Mouse (Mus musculus) large intestine, adult 2 months (tissue): ENCODE results near the gene Shisa8. TPM values are rescaled to one million over a fixed set of nuclear protein-coding genes. Genes with fewer than 3 reads are reported as not detected.
"Not testable (repeated sequence)": the region's sequence is repeated elsewhere in the genome, so short reads cannot be mapped to it uniquely, and the experiment has no call there.

Source experiments
- DNase-seq: peaks from one replicate; pipeline ENCODE4 v3.0.0-alpha.2; 2012; ENCODE audit warnings: low read depth, low spot score
- WGBS: fragments of 180-500 bp; shearing (Covaris S2); methylation state at CpG from one replicate; pipeline ENCODE4 v1.1.7; 2018; 5-methylcytosine and 5-hydroxymethylcytosine counted together
- polyA plus RNA-seq: library from polyadenylated mRNA; depleted of rRNA; stranded (reverse); fragments of >200 nt; gene quantifications from 2 replicates; pipeline ENCODE4 v1.2.3, GENCODE M21; 2012; rRNA removed

The Shisa8 gene
- 1.0 and 1.7 TPM in 2 replicates for polyA plus RNA-seq

- no peak for DNase-seq
- 1% methylated on average over 29 of the region's 34 CpGs for WGBS
Measured at GRCm38 (mm10) chr15:82212752-82213063, at the start of gene Shisa8. TSS of gene Shisa8 (minus strand) at chr15:82212815.

GRCm38 (mm10) chr15:82259510-82259909, 46.9 kb upstream of the Shisa8 start:
- DNase-seq: no peak
- 16% methylated on average over 16 of the region's 16 CpGs for WGBS

- no peak for DNase-seq
- 31% methylated on average over 10 of the region's 10 CpGs for WGBS
Measured at GRCm38 (mm10) chr15:82255944-82256383, 43.3 kb upstream of the Shisa8 start.

GRCm38 (mm10) chr15:82255248-82255647, 42.6 kb upstream of the Shisa8 start:
- no peak for DNase-seq
- 38% methylated on average over 4 of the region's 4 CpGs for WGBS

GRCm38 (mm10) chr15:82252097-82252496, 39.5 kb upstream of the Shisa8 start, which contains the start of gene 1500009C09Rik:
TSS of gene 1500009C09Rik (plus strand) at chr15:82252397.
- 68% methylated on average over 6 of the region's 6 CpGs for WGBS
- DNase-seq: no peak

- WGBS: 99% methylated on average over 3 of the region's 3 CpGs
- DNase-seq: no peak
Measured at GRCm38 (mm10) chr15:82251579-82251978, 39.0 kb upstream of the Shisa8 start.

- no peak for DNase-seq
- 38% methylated on average over 3 of the region's 3 CpGs for WGBS
Measured at GRCm38 (mm10) chr15:82247131-82247776, 34.6 kb upstream of the Shisa8 start.

GRCm38 (mm10) chr15:82244805-82245161, 32.2 kb upstream of the Shisa8 start:
- WGBS: 20% methylated on average over 9 of the region's 9 CpGs
- not testable (repeated sequence) for DNase-seq

- peak; percentile 65 for DNase-seq
- under 1% methylated on average over 65 of the region's 65 CpGs for WGBS
Measured at GRCm38 (mm10) chr15:82244115-82244804, 31.6 kb upstream of the Shisa8 start, which contains the start of gene Cenpm. TSS of gene Cenpm (minus strand) at chr15:82244748.

GRCm38 (mm10) chr15:82243742-82244114, 31.1 kb upstream of the Shisa8 start:
- WGBS: 3% methylated on average over 12 of the region's 12 CpGs
- DNase-seq: no peak

- DNase-seq: no peak
- WGBS: 68% methylated on average over 3 of the region's 3 CpGs
Measured at GRCm38 (mm10) chr15:82243311-82243710, 30.7 kb upstream of the Shisa8 start.

GRCm38 (mm10) chr15:82236565-82236964, 23.9 kb upstream of the Shisa8 start:
- DNase-seq: peak; percentile 57
- WGBS: 14% methylated on average over 5 of the region's 5 CpGs

- 70% methylated on average over 10 of the region's 10 CpGs for WGBS
- DNase-seq: no peak
Measured at GRCm38 (mm10) chr15:82235661-82236060, 23.0 kb upstream of the Shisa8 start.

- DNase-seq: no peak
- WGBS: 84% methylated on average over 4 of the region's 4 CpGs
Measured at GRCm38 (mm10) chr15:82232651-82233050, 20.0 kb upstream of the Shisa8 start.

- WGBS: 57% methylated on average over 11 of the region's 11 CpGs
- DNase-seq: no peak
Measured at GRCm38 (mm10) chr15:82231591-82232378, 19.2 kb upstream of the Shisa8 start.

GRCm38 (mm10) chr15:82231100-82231499, 18.5 kb upstream of the Shisa8 start:
- no peak for DNase-seq
- WGBS: 57% methylated on average over 4 of the region's 4 CpGs

- whole genome bisulfite sequencing: 77% methylated on average over 6 of the region's 6 CpGs
- DNase-seq: no peak
Measured at GRCm38 (mm10) chr15:82230098-82230611, 17.5 kb upstream of the Shisa8 start.

- 39% methylated on average over 11 of the region's 11 CpGs for WGBS
- no peak for DNase-seq
Measured at GRCm38 (mm10) chr15:82229542-82230045, 17.0 kb upstream of the Shisa8 start.

GRCm38 (mm10) chr15:82225769-82226168, 13.2 kb upstream of the Shisa8 start:
- WGBS: 90% methylated on average over 5 of the region's 5 CpGs
- DNase-seq: no peak

- 37% methylated on average over 7 of the region's 7 CpGs for WGBS
- DNase-seq: no peak
Measured at GRCm38 (mm10) chr15:82224602-82225215, 12.1 kb upstream of the Shisa8 start.
